Mouse (Mus musculus): ENCODE measurements around the gene Foxj2. TPM values are rescaled to one million over a fixed set of nuclear protein-coding genes. Genes with fewer than 3 reads are reported as not detected.
A peak's percentile ranks its signal among the peaks of the same experiment; 100 is the strongest.

Gene Foxj2
- polyA plus RNA-seq, 1 experiment from 2014 or later = 5.0 TPM

GRCm38 (mm10) chr6:122800640-122801300 is 18.9 kb upstream of the Foxj2 start:
- H3K4me3 ChIP-seq = peak overlapping the region; percentile 64

GRCm38 (mm10) chr6:122801301-122801800 is 18.4 kb upstream of the Foxj2 start, which contains the start of gene Slc2a3:
Gene Slc2a3, minus strand, starts transcription at chr6:122801640.
- no peaks in the 10 kb centered on the region for H3K36me3 ChIP-seq
- H3K27me3 ChIP-seq = 0 out of 2 replicates have a peak, but pooled peaks cover 3% of the 10 kb centered on the region
- peak within 1 kb of the TSS; percentile 35 for H3K27ac ChIP-seq
- H3K9me3 ChIP-seq (replicated peaks) = no peaks in the 10 kb centered on the region
- peak within 1 kb of the TSS; percentile 64 for H3K4me3 ChIP-seq
- H3K9ac ChIP-seq = peak within 1 kb of the TSS; percentile 65
- ATAC-seq (replicated peaks; ENCODE audit: insufficient number of reproducible peaks, insufficient read depth, low FRiP score, low read depth) = peak; percentile 63; the same call in 1 of the 2 replicates
- peak within 1 kb of the TSS; percentile 99 for H3K4me2 ChIP-seq
- under 1% methylated on average over 46 of the region's 46 CpGs for WGBS
- peaks cover 16% of the 10 kb centered on the region for H3K4me1 ChIP-seq (replicated peaks)

More at GRCm38 (mm10) chr6:122800640-122801300, 18.9 kb upstream of the Foxj2 start:
- H3K9me3 ChIP-seq (replicated peaks) = no peaks in the 10 kb centered on the region
- no peak for ATAC-seq (replicated peaks; ENCODE audit: insufficient number of reproducible peaks, insufficient read depth, low FRiP score, low read depth)
- H3K9ac ChIP-seq = peak overlapping the region; percentile 65; the same call in 1 of the 2 replicates
- peak overlapping the region; percentile 99 for H3K4me2 ChIP-seq
- H3K36me3 ChIP-seq = no peaks in the 10 kb centered on the region
- H3K4me1 ChIP-seq (replicated peaks) = peaks cover 16% of the 10 kb centered on the region
- peak overlapping the region; percentile 35; the same call in 1 of the 2 replicates for H3K27ac ChIP-seq
- WGBS = 41% methylated on average over 10 of the region's 10 CpGs
- 0 out of 2 replicates have a peak, but pooled peaks cover 3% of the 10 kb centered on the region for H3K27me3 ChIP-seq

GRCm38 (mm10) chr6:122801801-122802514 is 17.8 kb upstream of the Foxj2 start:
- Histone ChIP-seq H3K4me1 (replicated peaks) (peaks cover 16% of the 10 kb centered on the region), H3K9ac (peak overlapping the region; percentile 65), H3K9me3 (replicated peaks) (no peaks in the 10 kb centered on the region), H3K4me2 (peak overlapping the region; percentile 99), H3K27ac (peak overlapping the region; percentile 35), H3K4me3 (peak overlapping the region; percentile 64), H3K27me3 (0 out of 2 replicates have a peak, but pooled peaks cover 3% of the 10 kb centered on the region), H3K36me3 (no peaks in the 10 kb centered on the region)
- ATAC-seq (replicated peaks; ENCODE audit: insufficient number of reproducible peaks, insufficient read depth, low FRiP score, low read depth) = peak; percentile 38; the same call in 1 of the 2 replicates
- WGBS = 2% methylated on average over 34 of the region's 34 CpGs

GRCm38 (mm10) chr6:122804418-122804817 is 15.3 kb upstream of the Foxj2 start:
- H3K27me3 ChIP-seq = 0 out of 2 replicates have a peak, but pooled peaks cover 3% of the 10 kb centered on the region
- ATAC-seq (replicated peaks; ENCODE audit: insufficient number of reproducible peaks, insufficient read depth, low FRiP score, low read depth) = no peak
- peaks cover 16% of the 10 kb centered on the region for H3K4me1 ChIP-seq (replicated peaks)
- WGBS = 19% methylated on average over 5 of the region's 5 CpGs
- H3K4me3 ChIP-seq = no peak overlapping the region
- no peak overlapping the region for H3K27ac ChIP-seq
- no peaks in the 10 kb centered on the region for H3K36me3 ChIP-seq
- no peak overlapping the region for H3K4me2 ChIP-seq
- no peak overlapping the region for H3K9ac ChIP-seq
- H3K9me3 ChIP-seq (replicated peaks) = no peaks in the 10 kb centered on the region

GRCm38 (mm10) chr6:122810022-122810614 is 9.6 kb upstream of the Foxj2 start:
- no peaks in the 10 kb centered on the region for H3K36me3 ChIP-seq
- peaks cover 10% of the 10 kb centered on the region; the same call in 1 of the 2 replicates for H3K4me1 ChIP-seq (replicated peaks)
- peak overlapping the region; percentile 78 for H3K4me2 ChIP-seq
- no peak for ATAC-seq (replicated peaks; ENCODE audit: insufficient number of reproducible peaks, insufficient read depth, low FRiP score, low read depth)
- H3K4me3 ChIP-seq = peak overlapping the region; percentile 76
- peak overlapping the region; percentile 55 for H3K9ac ChIP-seq
- H3K9me3 ChIP-seq (replicated peaks) = no peaks in the 10 kb centered on the region
- H3K27me3 ChIP-seq = no peaks in the 10 kb centered on the region
- WGBS = 1% methylated on average over 11 of the region's 11 CpGs
- H3K27ac ChIP-seq = peak overlapping the region; percentile 99

- peak overlapping the region; percentile 78 for H3K4me2 ChIP-seq
- WGBS = under 1% methylated on average over 29 of the region's 30 CpGs
- peak overlapping the region; percentile 76 for H3K4me3 ChIP-seq
These were observed 9.0 kb upstream of the Foxj2 start for GRCm38 (mm10) chr6:122810615-122811279.

GRCm38 (mm10) chr6:122811280-122811652 is 8.4 kb upstream of the Foxj2 start:
- Histone ChIP-seq H3K4me3 (peak overlapping the region; percentile 76), H3K9me3 (replicated peaks) (no peaks in the 10 kb centered on the region), H3K36me3 (no peaks in the 10 kb centered on the region), H3K9ac (peak overlapping the region; percentile 72), H3K27ac (peak overlapping the region; percentile 99), H3K27me3 (no peaks in the 10 kb centered on the region), H3K4me1 (replicated peaks) (peaks cover 10% of the 10 kb centered on the region; the same call in 1 of the 2 replicates), H3K4me2 (peak overlapping the region; percentile 78)
- ATAC-seq (replicated peaks; ENCODE audit: insufficient number of reproducible peaks, insufficient read depth, low FRiP score, low read depth) = peak; percentile 95
- under 1% methylated on average over 38 of the region's 38 CpGs for WGBS

More at GRCm38 (mm10) chr6:122810615-122811279, 9.0 kb upstream of the Foxj2 start:
- ATAC-seq (replicated peaks; ENCODE audit: insufficient number of reproducible peaks, insufficient read depth, low FRiP score, low read depth) = peak; percentile 99
- no peaks in the 10 kb centered on the region for H3K27me3 ChIP-seq
- H3K36me3 ChIP-seq = no peaks in the 10 kb centered on the region
- peaks cover 10% of the 10 kb centered on the region; the same call in 1 of the 2 replicates for H3K4me1 ChIP-seq (replicated peaks)
- no peaks in the 10 kb centered on the region for H3K9me3 ChIP-seq (replicated peaks)
- H3K27ac ChIP-seq = peak overlapping the region; percentile 99
- peak overlapping the region; percentile 72 for H3K9ac ChIP-seq

- peaks cover 10% of the 10 kb centered on the region; the same call in 1 of the 2 replicates for H3K4me1 ChIP-seq (replicated peaks)
- 23% methylated on average over 16 of the region's 16 CpGs for WGBS
- peak overlapping the region; percentile 16 for H3K9ac ChIP-seq
- H3K36me3 ChIP-seq = no peaks in the 10 kb centered on the region
- H3K27me3 ChIP-seq = no peaks in the 10 kb centered on the region
- no peaks in the 10 kb centered on the region for H3K9me3 ChIP-seq (replicated peaks)
- peak overlapping the region; percentile 76 for H3K4me3 ChIP-seq
- H3K4me2 ChIP-seq = peak overlapping the region; percentile 78
- 0 out of 2 replicates have a peak, but pooled peaks have one; percentile 24 for ATAC-seq (replicated peaks; ENCODE audit: insufficient number of reproducible peaks, insufficient read depth, low FRiP score, low read depth)
- H3K27ac ChIP-seq = peak overlapping the region; percentile 99
These were observed 7.7 kb upstream of the Foxj2 start for GRCm38 (mm10) chr6:122811771-122812600.

GRCm38 (mm10) chr6:122812716-122813115 is 7.0 kb upstream of the Foxj2 start:
- Histone ChIP-seq H3K4me3 (no peak overlapping the region), H3K9me3 (replicated peaks) (no peaks in the 10 kb centered on the region), H3K4me1 (replicated peaks) (peaks cover 10% of the 10 kb centered on the region; the same call in 1 of the 2 replicates), H3K4me2 (no peak overlapping the region), H3K9ac (no peak overlapping the region), H3K27ac (no peak overlapping the region), H3K36me3 (no peaks in the 10 kb centered on the region), H3K27me3 (no peaks in the 10 kb centered on the region)
- 85% methylated on average over 4 of the region's 4 CpGs for WGBS
- ATAC-seq (replicated peaks; ENCODE audit: insufficient number of reproducible peaks, insufficient read depth, low FRiP score, low read depth) = no peak

- H3K27ac ChIP-seq = no peak overlapping the region
- H3K27me3 ChIP-seq = no peaks in the 10 kb centered on the region
- H3K4me1 ChIP-seq (replicated peaks) = peaks cover 10% of the 10 kb centered on the region
- no peak overlapping the region for H3K9ac ChIP-seq
- no peaks in the 10 kb centered on the region for H3K9me3 ChIP-seq (replicated peaks)
- no peak overlapping the region for H3K4me3 ChIP-seq
- no peak overlapping the region for H3K4me2 ChIP-seq
- no peak for ATAC-seq (replicated peaks; ENCODE audit: insufficient number of reproducible peaks, insufficient read depth, low FRiP score, low read depth)
- H3K36me3 ChIP-seq = no peaks in the 10 kb centered on the region
- WGBS = 82% methylated on average over 4 of the region's 4 CpGs
These were observed 6.1 kb upstream of the Foxj2 start for GRCm38 (mm10) chr6:122813640-122814039.
